Mouse (Mus musculus) kidney, adult 2 months (tissue): ENCODE results near the gene Spata16. TPM values are rescaled to one million over a fixed set of nuclear protein-coding genes. Genes with fewer than 3 reads are reported as not detected.

ENCODE experiments used
- DNase-seq: peaks from one replicate; pipeline ENCODE4 v3.0.0; 2021
- H3K27ac ChIP-seq: fragments of 200-500 bp; 2 replicates; pipeline ENCODE4 v1.5.1; 2012; ENCODE audit warnings: low read depth, low read length, control low read depth, inconsistent platforms; ENCODE audit not compliant: insufficient read depth
- H3K27me3 ChIP-seq: fragments of 200-500 bp; replicated peaks from 2 replicates; pipeline ENCODE4 v1.6.1; 2012; ENCODE audit warnings: mild to moderate bottlenecking, moderate library complexity, low read length, inconsistent platforms; ENCODE audit not compliant: control insufficient read depth, insufficient read depth
- H3K36me3 ChIP-seq: fragments of 200-500 bp; 2 replicates; pipeline ENCODE4 v1.6.1; 2012; ENCODE audit warnings: mild to moderate bottlenecking, moderate library complexity, low read length, inconsistent platforms; ENCODE audit not compliant: control insufficient read depth, insufficient read depth
- H3K4me1 ChIP-seq: fragments of 200-500 bp; 2 replicates; pipeline ENCODE4 v1.6.1; 2011; ENCODE audit warnings: low read length; ENCODE audit not compliant: control insufficient read depth, insufficient read depth
- H3K4me3 ChIP-seq: fragments of 200-500 bp; 2 replicates; pipeline ENCODE4 v1.5.1; 2011; ENCODE audit warnings: mild to moderate bottlenecking, low read depth, low read length, control low read depth; ENCODE audit not compliant: insufficient read depth
- CTCF ChIP-seq: fragments of 200-500 bp; conservative IDR thresholded peaks from 2 replicates; pipeline ENCODE4 v1.5.1; 2011; ENCODE audit warnings: low read depth, mild to moderate bottlenecking, control low read depth, low read length, moderate library complexity, mixed read lengths; ENCODE audit not compliant: insufficient read depth, insufficient read length
- POLR2A ChIP-seq: fragments of 200-500 bp; IDR thresholded peaks from one replicate; pipeline ENCODE4 v1.6.1; 2011; ENCODE audit warnings: low read depth, low read length, control low read depth
- WGBS: fragments of 180-500 bp; shearing (Covaris S2); methylation state at CpG from one replicate; pipeline ENCODE4 v1.1.7; 2018; 5-methylcytosine and 5-hydroxymethylcytosine counted together
- polyA plus RNA-seq: library from polyadenylated mRNA; depleted of rRNA; stranded (reverse); fragments of >200 nt; gene quantifications from 2 replicates; pipeline ENCODE4 v1.2.3, GENCODE M21; 2012

Gene Spata16
- polyA plus RNA-seq, 1 experiment = 0.13 TPM

DNA sequence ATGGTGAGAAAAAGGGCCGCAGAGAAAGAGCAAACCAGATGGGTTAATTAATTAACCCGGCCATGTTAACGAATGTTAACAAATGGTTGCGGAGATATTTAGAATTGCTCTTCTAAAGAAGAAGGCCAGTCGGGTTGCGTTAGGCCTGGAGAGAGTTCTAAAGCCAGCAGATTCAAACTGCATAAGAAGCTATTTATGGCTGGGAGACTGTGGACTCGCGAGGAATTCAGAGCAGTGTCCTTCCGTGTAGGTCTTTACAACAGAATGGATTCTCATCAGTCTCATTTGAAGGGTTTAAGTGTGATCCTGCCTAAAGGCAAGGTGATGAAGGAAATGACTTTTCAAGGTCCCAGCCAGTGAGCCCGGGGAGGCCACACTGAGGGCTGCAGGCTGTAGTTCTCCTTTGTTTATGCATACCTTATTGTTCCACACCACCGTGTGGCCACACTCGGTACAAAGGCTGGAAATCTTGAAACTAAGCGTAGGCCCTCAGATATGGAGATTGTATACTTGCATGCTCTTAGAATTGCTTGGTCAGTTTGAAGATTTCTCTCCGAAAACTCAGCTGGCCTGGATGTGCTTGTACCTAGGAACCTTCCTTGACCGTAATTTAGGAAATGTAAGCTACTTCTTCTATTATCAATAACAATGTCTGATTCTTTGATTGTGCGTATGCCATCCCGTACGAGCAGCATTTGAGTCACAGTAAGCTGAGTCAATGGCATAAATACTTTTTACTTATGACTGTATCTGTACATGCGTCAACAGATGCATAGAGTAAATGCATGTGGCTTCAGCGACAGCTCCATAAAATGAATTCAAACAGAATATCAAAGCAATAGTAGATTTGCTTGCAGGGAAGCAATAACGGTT lies 197.0 kb downstream of the Spata16 start:
- WGBS = 66% methylated on average over 21 of the region's 21 CpGs
- TF ChIP-seq POLR2A (no peak), CTCF (no peak; the same call in 1 of the 2 replicates)
- Histone ChIP-seq H3K36me3 (no peaks in the 10 kb centered on the region), H3K4me3 (no peak overlapping the region), H3K4me1 (no peaks in the 10 kb centered on the region), H3K27me3 (no peaks in the 10 kb centered on the region), H3K27ac (no peak overlapping the region)
- peak; percentile 3 for DNase-seq

DNA sequence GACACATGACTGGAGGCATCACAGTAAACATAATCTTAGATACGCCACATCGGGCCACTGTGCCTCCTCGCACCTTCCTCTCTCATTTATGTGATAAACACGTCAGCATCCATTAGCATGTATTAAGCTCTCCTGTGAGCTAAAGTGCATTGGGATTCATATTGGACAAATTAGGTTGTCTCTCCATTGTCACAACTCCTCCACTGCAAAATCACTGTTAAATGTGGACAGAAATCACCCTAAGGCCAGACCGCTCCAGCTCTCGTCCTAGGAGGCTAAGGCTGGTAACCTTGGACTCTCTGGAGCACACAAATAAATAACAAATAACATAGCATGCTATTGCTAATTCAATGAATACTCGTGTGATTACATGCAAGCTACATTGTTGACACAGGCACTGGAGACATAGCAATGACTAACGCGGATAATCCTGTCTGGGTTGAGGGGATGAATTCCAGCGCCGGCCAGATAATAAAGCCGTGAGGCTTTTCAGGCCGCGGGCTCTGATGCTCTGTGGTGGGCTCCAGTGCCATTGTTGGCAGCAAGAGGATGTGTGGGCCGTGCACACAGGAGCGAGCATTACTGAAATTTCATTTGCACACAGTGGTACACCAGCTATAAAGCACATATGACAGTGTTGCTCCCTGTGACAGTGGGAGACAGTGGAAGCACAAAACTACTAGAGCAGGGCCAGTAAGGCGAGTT lies 197.8 kb downstream of the Spata16 start:
- DNase-seq = no peak
- Histone ChIP-seq H3K27ac (no peak overlapping the region), H3K27me3 (no peaks in the 10 kb centered on the region), H3K36me3 (no peaks in the 10 kb centered on the region), H3K4me1 (no peaks in the 10 kb centered on the region), H3K4me3 (no peak overlapping the region)
- TF ChIP-seq CTCF (no peak), POLR2A (no peak)
- WGBS = 87% methylated on average over 17 of the region's 17 CpGs

DNA sequence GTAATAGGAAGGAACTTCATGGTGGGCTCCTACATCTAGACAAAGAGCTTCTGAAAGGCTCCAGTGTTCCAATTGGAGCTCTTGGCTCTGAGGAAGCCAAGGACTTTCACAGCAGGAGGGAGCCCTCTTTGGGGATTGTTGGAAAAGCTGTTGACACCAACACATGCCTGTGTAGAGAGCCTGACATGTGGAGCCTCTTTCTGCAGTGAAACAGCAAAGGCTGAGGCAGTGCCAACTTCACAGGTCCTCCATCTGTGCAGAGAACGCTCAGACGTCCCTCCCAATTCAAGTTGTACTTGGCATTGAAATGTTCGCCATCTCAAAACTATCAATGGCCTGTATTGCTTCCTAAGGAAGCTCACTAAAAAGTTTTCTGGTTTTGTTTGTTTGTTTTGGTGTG lies 207.6 kb downstream of the Spata16 start:
- no peaks in the 10 kb centered on the region for H3K4me1 ChIP-seq
- H3K4me3 ChIP-seq = no peak overlapping the region
- H3K36me3 ChIP-seq = no peaks in the 10 kb centered on the region
- H3K27me3 ChIP-seq = no peaks in the 10 kb centered on the region
- DNase-seq = no peak
- WGBS = 88% methylated on average over 3 of the region's 3 CpGs
- TF ChIP-seq CTCF (no peak), POLR2A (no peak)
- H3K27ac ChIP-seq = no peak overlapping the region

DNA sequence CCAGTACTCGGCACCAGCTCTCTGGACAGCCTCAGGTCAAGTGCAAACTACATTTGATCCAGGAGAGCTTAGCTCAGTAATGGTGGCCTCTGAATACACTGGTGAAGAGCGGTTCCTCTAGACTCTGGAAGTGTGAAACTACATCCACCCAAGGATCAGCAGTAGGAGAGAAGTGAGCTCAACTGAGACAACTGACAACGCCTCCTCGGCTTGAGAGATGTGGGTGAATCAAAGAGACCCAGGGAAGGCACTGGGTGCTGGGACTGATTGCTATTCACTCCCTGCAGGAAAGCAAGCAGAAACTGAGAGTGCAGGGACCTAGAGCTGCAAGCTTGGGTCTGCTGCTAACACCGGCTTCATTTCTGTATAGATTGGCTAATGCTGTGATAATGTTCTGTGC lies 210.5 kb downstream of the Spata16 start:
- H3K27ac ChIP-seq = no peak overlapping the region
- TF ChIP-seq POLR2A = no peak
- no peak for TF ChIP-seq CTCF
- H3K4me1 ChIP-seq = no peaks in the 10 kb centered on the region
- no peaks in the 10 kb centered on the region for H3K36me3 ChIP-seq
- H3K4me3 ChIP-seq = no peak overlapping the region
- 80% methylated on average over 5 of the region's 5 CpGs for WGBS
- no peak for DNase-seq
- no peaks in the 10 kb centered on the region for H3K27me3 ChIP-seq

DNA sequence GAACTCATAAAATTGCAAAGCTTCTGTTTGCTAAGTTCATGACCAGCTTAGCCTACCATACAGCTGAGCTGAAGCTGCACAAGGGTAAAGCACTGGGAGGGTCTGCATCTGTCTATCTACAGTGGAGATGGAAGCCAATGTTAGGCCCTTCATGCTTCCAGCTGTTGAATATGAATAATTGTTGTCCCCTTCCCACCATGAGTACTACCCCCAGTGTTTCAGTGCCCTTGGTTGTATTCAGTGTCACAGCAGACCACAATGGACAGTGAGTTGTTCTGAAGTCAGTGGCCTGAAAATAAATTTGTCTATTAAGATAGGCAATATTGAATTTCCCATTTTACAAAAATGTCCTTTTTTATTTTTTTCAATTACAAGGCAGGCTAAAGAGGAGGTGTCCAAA lies 212.8 kb downstream of the Spata16 start:
- Histone ChIP-seq H3K4me1 (no peaks in the 10 kb centered on the region), H3K4me3 (no peak overlapping the region), H3K27ac (no peak overlapping the region), H3K36me3 (no peaks in the 10 kb centered on the region), H3K27me3 (no peaks in the 10 kb centered on the region)
- DNase-seq = no peak
- TF ChIP-seq POLR2A (no peak), CTCF (no peak)

DNA sequence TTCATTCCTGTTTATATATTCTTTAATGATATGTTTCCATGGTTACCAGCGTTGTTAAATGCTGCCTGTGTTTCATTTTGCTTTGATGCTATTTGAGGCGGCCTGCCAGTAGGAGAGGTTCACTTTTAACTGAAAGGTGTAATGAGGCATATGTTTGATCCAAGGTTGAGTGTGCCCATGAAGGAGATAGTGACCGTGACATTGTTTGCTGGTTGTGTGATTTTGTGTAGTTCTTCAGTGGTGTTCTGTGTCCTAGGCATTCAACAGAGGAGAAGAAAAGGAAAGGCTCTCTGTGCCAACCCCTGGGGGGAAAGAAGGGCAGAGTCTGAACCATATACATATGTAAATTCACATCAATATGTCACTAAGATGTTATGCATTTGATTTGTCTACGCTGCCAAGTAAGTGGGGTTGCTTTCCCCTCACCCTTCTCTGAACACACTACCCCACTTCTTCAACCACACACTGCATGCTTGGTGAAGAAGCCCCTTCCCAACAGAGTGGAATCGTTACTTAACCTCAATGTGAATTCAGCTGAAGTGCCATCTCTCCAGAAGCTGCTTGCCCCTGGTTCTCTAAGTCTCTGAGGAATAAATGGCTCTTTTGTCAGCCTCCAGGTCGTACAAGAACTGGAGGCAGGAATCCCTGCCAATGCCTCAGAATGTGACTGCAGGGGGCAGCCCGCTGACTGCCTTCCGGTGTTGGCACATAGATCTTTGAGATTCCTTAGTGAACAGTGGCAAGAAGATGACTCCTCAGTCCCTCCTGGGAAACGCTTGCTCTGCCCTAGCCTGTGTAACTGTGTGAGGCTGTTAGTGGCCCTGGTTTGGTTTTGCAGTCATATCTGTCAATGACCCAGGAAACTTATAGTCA lies 213.5 kb downstream of the Spata16 start:
- Histone ChIP-seq H3K36me3 (no peaks in the 10 kb centered on the region), H3K4me1 (no peaks in the 10 kb centered on the region), H3K4me3 (no peak overlapping the region), H3K27me3 (no peaks in the 10 kb centered on the region), H3K27ac (no peak overlapping the region)
- TF ChIP-seq POLR2A (no peak), CTCF (no peak)
- no peak for DNase-seq
- 67% methylated on average over 9 of the region's 9 CpGs for WGBS
